Mouse (Mus musculus): ENCODE results near the gene Scube3. TPM values are rescaled to one million over a fixed set of nuclear protein-coding genes. Genes with fewer than 3 reads are reported as not detected.

Scube3 gene
- total RNA-seq, 2 experiments from 2014 or later = not detected

DNA sequence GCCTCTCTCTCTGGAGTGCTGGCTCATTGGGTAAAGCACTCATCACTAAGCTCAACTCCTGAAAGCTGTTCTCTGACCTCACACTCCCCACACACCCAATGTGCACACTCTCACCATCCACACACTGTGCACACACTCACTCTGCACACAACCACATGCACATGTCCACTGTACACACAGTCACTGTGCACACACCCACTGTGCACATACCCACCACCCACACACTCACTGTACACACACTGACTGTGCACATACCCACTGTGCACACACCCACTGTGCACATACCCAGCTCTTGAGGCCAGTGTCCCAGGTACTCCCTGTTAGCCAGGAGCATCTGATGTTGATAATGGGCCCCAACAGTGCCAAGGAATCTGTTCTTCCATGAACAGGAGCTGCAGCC lies 10.8 kb upstream of the Scube3 start:
- no peak for ATAC-seq (ENCODE audit: poor library complexity, severe bottlenecking)

- ATAC-seq (ENCODE audit: poor library complexity, severe bottlenecking) = peak; percentile 71
Observed at GRCm38 (mm10) chr17:28133193-28133592, 8.7 kb upstream of the Scube3 start.

DNA sequence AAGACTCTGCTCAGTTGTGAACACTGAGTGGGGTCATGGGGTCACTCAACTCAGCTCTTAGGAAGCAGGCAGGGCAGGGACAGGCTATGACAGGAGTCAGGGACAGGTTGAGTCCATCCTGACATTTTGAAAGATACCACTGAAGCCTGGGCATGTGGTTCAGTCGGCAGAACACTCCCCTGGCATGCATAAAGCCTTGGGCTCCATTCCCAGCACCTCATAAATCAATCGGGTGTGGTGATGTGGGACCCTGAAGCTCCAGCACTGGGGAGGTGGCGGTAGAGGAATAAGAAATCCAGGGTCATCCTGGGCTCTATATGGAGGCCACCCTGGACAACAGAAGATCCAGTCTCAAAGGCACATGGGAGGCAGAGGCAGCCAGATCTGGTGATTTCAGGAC lies 6.4 kb upstream of the Scube3 start:
- no peak for ATAC-seq (ENCODE audit: poor library complexity, severe bottlenecking)

GRCm38 (mm10) chr17:28136266-28136665 lies 5.7 kb upstream of the Scube3 start:
- ATAC-seq (ENCODE audit: poor library complexity, severe bottlenecking) = no peak

- no peak for ATAC-seq (ENCODE audit: poor library complexity, severe bottlenecking)
Observed at GRCm38 (mm10) chr17:28138013-28138412, 3.9 kb upstream of the Scube3 start.

DNA sequence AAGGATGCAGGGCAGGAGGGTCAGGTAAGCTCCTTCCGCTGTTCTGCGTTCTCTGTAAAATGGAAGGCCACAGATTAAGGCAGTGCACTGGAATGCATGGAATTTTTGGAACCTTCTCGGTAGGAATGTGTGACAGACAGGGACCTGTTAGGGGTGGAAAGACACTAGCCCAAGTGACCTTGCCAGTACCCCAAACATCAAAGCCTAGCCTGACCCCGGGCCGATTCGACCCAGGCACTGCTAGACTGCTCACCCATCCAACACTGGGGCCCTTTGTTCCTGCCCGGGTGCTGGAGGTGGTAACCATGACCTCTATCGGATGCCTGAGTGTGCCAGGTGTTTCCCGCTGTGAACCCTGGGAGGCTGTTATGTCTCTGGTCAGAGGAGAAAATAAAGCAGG lies 3.3 kb upstream of the Scube3 start:
- ATAC-seq (ENCODE audit: poor library complexity, severe bottlenecking) = no peak

- no peak for ATAC-seq (ENCODE audit: poor library complexity, severe bottlenecking)
Observed at GRCm38 (mm10) chr17:28140431-28141204, 1.3 kb upstream of the Scube3 start.

- no peak for ATAC-seq (ENCODE audit: poor library complexity, severe bottlenecking)
Observed at GRCm38 (mm10) chr17:28141205-28141650, 713 bp upstream of the Scube3 start.

GRCm38 (mm10) chr17:28142700-28143610 lies 1.0 kb downstream of the Scube3 start:
- no peak for ATAC-seq (ENCODE audit: poor library complexity, severe bottlenecking)

DNA sequence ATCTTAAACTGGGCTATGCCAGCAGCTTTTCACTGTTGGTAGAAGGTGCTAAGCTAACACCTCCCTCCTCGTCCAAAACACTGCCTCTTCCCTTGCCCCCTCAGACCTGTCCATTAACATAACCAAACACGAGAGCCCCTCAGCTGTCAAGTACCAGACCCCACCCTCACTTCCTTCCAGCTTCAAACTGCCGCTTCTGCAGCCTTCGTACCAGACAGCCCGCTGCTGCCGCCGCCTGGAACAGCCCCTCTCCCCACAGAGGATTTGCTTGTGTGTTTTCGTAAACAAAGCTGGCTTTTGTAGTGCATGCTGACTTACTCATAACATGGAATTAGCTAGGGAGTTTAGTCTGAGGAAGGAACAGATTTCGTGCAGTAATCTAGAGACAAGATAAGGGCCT lies 1.8 kb downstream of the Scube3 start:
- no peak for ATAC-seq (ENCODE audit: poor library complexity, severe bottlenecking)

GRCm38 (mm10) chr17:28144241-28144640 lies 2.3 kb downstream of the Scube3 start:
- no peak for ATAC-seq (ENCODE audit: poor library complexity, severe bottlenecking)

- ATAC-seq (ENCODE audit: poor library complexity, severe bottlenecking) = no peak
Observed at GRCm38 (mm10) chr17:28148288-28148687, 6.3 kb downstream of the Scube3 start.

- no peak for ATAC-seq (ENCODE audit: poor library complexity, severe bottlenecking)
Observed at GRCm38 (mm10) chr17:28149734-28150133, 7.8 kb downstream of the Scube3 start.

- ATAC-seq (ENCODE audit: poor library complexity, severe bottlenecking) = no peak
Observed at GRCm38 (mm10) chr17:28150456-28150855, 8.5 kb downstream of the Scube3 start.

DNA sequence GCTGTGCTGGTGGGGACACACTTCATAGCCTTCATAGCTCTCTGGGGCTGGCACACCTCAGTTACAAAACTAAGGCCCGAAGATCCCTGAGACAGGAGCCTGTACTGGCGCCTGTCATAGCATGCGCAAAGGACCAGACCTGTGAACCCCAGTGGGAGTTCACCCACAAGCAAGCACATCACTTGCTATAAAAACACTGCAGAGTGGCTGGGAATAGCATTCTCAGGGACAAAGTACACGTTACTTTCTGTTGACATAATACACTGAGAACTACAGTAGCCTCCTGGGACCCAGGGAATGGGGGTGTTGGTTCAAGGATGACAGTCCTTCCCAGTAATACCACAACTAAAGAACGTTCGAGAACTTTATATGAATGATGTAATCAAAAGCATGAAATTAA lies 11.2 kb downstream of the Scube3 start:
- no peak for ATAC-seq (ENCODE audit: poor library complexity, severe bottlenecking)

DNA sequence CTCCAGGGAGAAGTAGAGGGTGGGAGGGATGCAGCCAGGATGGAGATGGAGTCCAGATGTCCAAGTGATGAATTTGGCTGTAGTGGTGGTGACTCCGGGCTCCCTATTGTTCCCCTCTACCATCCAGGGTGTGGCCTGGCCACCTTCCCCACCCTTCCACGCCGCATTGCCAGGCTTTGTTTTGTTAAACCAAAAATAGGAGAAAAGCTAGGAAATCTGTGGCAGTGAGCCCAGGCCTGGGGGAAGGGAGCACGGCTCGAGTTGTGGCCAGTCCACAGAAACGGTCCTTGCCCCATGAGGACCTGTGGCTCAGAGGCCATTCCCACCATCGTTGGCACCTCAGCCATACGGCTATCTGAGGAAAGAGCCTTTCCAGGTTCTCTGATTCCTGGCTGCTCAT lies 13.0 kb downstream of the Scube3 start:
- ATAC-seq (ENCODE audit: poor library complexity, severe bottlenecking) = no peak

- ATAC-seq (ENCODE audit: poor library complexity, severe bottlenecking) = no peak
Observed at GRCm38 (mm10) chr17:28160361-28160760, 18.4 kb downstream of the Scube3 start.

DNA sequence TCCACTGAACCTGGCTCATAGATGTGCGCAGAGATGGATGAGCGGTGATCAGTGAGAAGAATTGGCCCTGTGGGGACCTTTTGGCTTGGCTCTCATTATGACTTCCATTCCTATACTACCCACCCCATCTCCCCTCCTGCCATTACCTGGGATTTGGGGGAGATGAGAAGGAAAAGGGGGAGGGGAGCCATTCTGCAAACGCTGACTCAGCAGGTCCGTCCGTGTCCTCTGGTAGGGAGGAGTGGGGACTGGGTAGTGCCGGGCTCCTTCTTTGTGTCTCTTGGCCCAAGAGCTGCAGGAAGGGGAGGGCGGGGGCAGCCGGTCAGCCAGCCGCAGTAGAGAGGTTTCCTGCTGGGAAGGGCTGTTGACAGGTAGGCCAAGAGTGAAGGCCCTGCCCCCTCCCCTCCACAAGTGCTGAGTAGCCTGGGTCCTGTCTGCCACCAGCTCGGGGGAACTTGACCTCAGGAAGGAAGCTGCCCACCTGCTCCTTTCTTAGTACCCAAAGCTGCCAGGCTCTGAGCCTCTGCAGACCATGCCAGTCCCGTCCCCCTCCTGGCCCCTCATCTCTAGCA lies 19.5 kb downstream of the Scube3 start:
- ATAC-seq (ENCODE audit: poor library complexity, severe bottlenecking) = no peak

- peak; percentile 90 for ATAC-seq (ENCODE audit: poor library complexity, severe bottlenecking)
Observed at GRCm38 (mm10) chr17:28163666-28164065, 21.7 kb downstream of the Scube3 start.

GRCm38 (mm10) chr17:28170460-28171305 lies 28.7 kb downstream of the Scube3 start:
- no peak for ATAC-seq (ENCODE audit: poor library complexity, severe bottlenecking)

DNA sequence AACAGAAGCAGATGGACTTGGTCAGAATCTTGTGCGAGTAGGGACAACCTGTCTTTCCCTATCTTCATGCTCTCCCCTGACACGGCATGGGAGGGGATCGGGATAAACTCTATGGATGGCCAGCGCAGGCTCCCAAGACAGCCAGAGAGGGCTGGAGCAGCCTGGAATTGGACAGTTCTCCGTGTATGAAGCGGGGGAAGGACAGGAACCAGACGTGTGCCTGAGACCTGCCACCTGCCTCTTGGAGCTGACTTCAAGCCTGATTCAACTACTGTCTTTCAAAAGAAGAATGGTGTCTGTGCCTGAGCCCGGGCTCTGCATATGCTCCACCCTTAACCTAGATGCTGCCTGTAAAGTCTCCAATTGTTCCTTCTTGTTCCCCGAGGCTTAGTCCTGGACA lies 30.7 kb downstream of the Scube3 start:
- ATAC-seq (ENCODE audit: poor library complexity, severe bottlenecking) = no peak
